Mouse (Mus musculus): ENCODE measurements around the gene Phf5a. TPM values are rescaled to one million over a fixed set of nuclear protein-coding genes. Genes with fewer than 3 reads are reported as not detected.

Gene Phf5a
- total RNA-seq, 2 experiments from 2014 or later, result 34.3 to 36.2 TPM

- DNase-seq (ENCODE audit: low spot score in 2 of 2), result no peak
Observed at GRCm38 (mm10) chr15:81886795-81887550, 15.3 kb upstream of the Phf5a start.

GRCm38 (mm10) chr15:81885418-81885934, 13.8 kb upstream of the Phf5a start:
- no peak for DNase-seq (ENCODE audit: low spot score in 2 of 2)

GRCm38 (mm10) chr15:81882348-81882747, 10.6 kb upstream of the Phf5a start:
- no peak for DNase-seq (ENCODE audit: low spot score in 2 of 2)

- peak; percentile 79 to 89 for DNase-seq (ENCODE audit: low spot score in 2 of 2)
Observed at GRCm38 (mm10) chr15:81879531-81880401, 8.1 kb upstream of the Phf5a start.

GRCm38 (mm10) chr15:81872262-81873136, 788 bp upstream of the Phf5a start, which contains the start of gene Aco2:
TSS of gene Aco2 (plus strand) at chr15:81872309.
- peak; percentile 98 to 100 for DNase-seq (ENCODE audit: low spot score in 2 of 2)

- no peak for DNase-seq (ENCODE audit: low spot score in 2 of 2)
Observed at GRCm38 (mm10) chr15:81869985-81870384, 1.7 kb downstream of the Phf5a start.

GRCm38 (mm10) chr15:81864238-81864637, 7.5 kb downstream of the Phf5a start:
- DNase-seq (ENCODE audit: low spot score in 2 of 2), result no peak

GRCm38 (mm10) chr15:81860471-81861135, 11.1 kb downstream of the Phf5a start:
- no peak for DNase-seq (ENCODE audit: low spot score in 2 of 2)

- peak; percentile 86 to 96 for DNase-seq (ENCODE audit: low spot score in 2 of 2)
Observed at GRCm38 (mm10) chr15:81859330-81860255, 12.1 kb downstream of the Phf5a start.

- DNase-seq (ENCODE audit: low spot score in 2 of 2), result peak; percentile 59 to 83
Observed at GRCm38 (mm10) chr15:81858517-81859329, 13.0 kb downstream of the Phf5a start, which contains the start of gene Tob2. TSS of gene Tob2 (minus strand) at chr15:81858796.

GRCm38 (mm10) chr15:81858138-81858516, 13.6 kb downstream of the Phf5a start:
- peak; percentile 90 to 96 for DNase-seq (ENCODE audit: low spot score in 2 of 2)

- DNase-seq (ENCODE audit: low spot score in 2 of 2), result no peak
Observed at GRCm38 (mm10) chr15:81857724-81858116, 14.0 kb downstream of the Phf5a start.

GRCm38 (mm10) chr15:81856938-81857723, 14.6 kb downstream of the Phf5a start:
- no peak for DNase-seq (ENCODE audit: low spot score in 2 of 2)

GRCm38 (mm10) chr15:81856030-81856790, 15.5 kb downstream of the Phf5a start:
- DNase-seq (ENCODE audit: low spot score in 2 of 2), result peak; percentile 76 to 90

- DNase-seq (ENCODE audit: low spot score in 2 of 2), result no peak
Observed at GRCm38 (mm10) chr15:81853081-81853480, 18.6 kb downstream of the Phf5a start.

- no peak for DNase-seq (ENCODE audit: low spot score in 2 of 2)
Observed at GRCm38 (mm10) chr15:81852411-81853000, 19.2 kb downstream of the Phf5a start.
